Mouse (Mus musculus): ENCODE data around the gene Psmd9.

Gene Psmd9

GRCm38 (mm10) chr5:123256841-123257755 lies 87.9 kb downstream of the Psmd9 start:
- DNase-seq: no peak

- DNase-seq: no peak
Measured at GRCm38 (mm10) chr5:123258990-123259389, 89.8 kb downstream of the Psmd9 start.

GRCm38 (mm10) chr5:123260698-123261097 lies 91.5 kb downstream of the Psmd9 start:
- no peak for DNase-seq

GRCm38 (mm10) chr5:123266909-123267308 lies 97.7 kb downstream of the Psmd9 start:
- DNase-seq: no peak

GRCm38 (mm10) chr5:123268477-123269474 lies 99.6 kb downstream of the Psmd9 start:
- peak; percentile 81 for DNase-seq

- DNase-seq: peak; percentile 81
Measured at GRCm38 (mm10) chr5:123270917-123271316, 101.7 kb downstream of the Psmd9 start.

GRCm38 (mm10) chr5:123272927-123273326 lies 103.7 kb downstream of the Psmd9 start:
- DNase-seq: no peak

DNA sequence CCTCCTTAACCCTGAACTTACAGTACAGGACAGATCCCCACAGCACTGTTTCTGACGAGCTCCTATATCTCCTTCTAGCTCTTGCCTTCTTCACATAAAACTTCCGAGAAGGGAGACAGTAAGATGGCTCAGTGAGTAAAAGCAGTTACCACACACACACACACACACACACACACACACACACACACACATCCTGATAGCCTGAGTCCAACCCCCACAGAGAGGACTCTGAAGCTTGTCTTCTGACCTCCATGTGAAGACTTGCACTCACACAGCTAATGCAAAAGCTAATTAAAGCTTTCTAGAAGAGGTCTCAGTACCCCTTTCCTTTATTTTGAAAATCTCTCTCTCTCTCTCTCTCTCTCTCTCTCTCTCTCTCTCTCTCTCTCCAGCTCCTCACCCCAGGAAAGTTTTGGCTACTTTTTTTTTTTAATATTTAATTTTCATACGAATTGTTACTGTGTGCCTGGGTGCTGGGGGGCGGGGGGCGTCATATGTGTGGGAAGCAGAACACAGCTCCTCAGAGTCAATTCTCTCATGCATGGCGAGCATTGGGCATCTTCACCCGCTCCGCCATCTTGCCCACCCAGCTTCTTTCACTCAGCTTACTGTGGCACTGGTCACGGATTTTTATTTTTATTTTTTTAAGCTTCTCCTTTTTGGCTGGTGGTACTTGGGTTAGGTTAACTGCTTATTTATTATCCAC lies 107.6 kb downstream of the Psmd9 start:
- DNase-seq: no peak

DNA sequence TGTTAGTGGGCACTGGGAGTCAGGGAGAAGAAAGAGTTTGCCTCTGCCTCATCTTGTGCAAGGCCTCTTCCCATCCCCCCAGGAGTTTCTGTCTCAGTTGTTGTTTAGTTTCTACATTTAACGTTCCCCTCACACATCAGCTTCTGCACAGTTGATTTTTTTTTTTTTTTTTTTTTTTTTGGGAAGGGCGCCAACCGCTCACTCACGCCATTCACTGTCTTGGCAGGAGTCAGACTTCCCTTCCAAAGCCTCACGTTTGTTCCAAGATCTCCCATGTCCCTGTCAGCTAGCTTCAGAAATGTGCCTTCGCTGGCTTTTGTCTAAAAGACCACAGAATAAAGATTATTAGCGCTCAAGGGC lies 108.1 kb downstream of the Psmd9 start:
- no peak for DNase-seq

GRCm38 (mm10) chr5:123277704-123278103 lies 108.5 kb downstream of the Psmd9 start:
- no peak for DNase-seq

- peak; percentile 82 for DNase-seq
Measured at GRCm38 (mm10) chr5:123279248-123279647, 110.0 kb downstream of the Psmd9 start.

DNA sequence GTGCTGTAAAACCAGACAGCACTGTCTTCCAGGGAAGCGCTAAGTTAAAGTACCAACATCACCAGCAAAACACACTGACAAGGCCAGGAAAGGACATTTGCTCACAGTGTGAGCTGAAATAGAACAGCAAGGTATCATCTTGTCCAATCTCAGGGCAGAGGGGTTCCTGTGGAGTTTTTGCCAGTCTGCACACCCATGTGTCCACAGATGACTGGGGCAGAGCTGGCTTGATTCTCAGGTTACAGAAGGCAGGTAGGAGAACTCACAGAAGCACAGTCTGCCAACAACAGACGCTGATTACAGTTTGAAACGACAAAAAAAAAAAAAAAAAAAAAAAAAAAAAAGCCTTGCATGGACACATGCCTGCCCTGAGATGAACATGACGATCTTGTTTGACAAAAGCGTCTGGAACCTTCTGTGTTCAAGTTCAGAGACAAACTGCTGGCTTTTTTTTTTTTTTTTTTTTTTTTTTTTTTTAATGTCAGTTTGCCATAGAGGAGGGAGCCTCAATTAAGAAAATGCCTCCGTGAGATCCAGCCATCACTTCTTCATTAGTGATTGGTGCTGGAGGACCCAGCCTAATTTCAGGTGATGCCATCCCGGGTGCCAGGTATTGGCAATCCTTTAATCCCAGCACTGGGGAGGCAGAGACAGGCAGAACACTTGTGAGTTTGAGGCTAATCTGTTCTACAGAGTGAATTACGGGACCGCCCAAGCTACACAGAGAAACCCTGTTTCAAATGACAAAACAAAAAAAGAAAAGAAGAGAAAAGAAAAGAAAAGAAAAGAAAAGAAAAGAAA lies 112.3 kb downstream of the Psmd9 start:
- no peak for DNase-seq

GRCm38 (mm10) chr5:123285174-123285573 lies 116.0 kb downstream of the Psmd9 start:
- DNase-seq: no peak

DNA sequence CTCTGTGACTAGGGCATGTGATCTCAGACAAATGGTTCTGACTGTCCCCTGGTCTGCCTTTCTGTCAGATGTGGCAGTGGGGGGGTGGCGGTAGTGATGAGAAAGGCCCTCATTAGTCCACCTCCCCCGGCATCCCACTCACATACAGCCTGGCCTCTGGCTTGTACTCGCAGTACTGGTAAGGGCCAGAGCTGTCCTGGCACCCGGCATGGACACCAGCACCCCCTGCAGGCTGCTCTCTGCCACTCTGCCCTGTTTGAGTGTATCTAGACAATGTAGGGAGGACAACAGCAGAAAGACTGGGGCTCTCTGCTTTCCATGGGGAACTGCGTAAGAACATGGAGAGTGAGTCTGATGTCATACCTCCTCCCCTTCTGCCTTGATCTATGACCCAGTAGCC lies 118.9 kb downstream of the Psmd9 start:
- no peak for DNase-seq

- no peak for DNase-seq
Measured at GRCm38 (mm10) chr5:123294653-123295052, 125.4 kb downstream of the Psmd9 start.

- no peak for DNase-seq
Measured at GRCm38 (mm10) chr5:123296224-123296806, 127.1 kb downstream of the Psmd9 start.

DNA sequence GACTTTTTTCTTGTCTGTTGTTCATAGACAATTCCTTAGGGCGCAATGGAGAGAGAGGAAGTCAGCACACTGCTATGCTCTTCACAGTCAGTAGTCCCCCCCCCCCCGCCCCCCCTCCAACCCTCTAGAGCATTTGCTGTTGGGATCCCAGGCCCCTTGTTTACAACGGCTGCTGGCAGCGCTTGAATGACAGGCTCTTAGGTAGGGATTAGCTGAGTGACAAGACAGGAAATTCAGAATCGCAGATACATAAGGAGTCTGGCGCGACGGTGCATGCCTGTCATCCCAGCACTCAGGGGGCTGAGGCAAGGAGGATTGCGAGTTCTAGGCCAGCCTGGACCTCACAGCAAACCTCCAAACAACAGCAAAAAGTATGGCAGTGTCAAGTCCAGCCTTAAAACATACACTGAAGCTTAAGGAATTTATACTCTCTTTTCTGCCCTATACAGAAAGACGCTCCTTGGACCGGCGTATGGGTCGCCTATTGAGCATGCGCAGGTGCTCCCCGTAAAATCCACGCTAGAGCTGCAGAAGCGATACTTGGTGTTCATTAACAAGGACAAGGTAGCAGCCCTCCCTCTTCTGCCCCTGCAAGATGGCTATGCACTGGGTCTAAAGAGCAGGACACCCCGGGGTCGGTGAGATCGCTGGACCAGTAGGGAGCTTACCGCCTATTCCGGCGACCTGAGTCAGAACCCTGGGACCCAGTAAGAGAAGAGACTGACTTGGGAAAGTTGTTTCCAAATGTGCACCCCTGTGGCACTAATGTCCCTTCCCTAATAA lies 128.0 kb downstream of the Psmd9 start:
- DNase-seq: no peak

GRCm38 (mm10) chr5:123297830-123298229 lies 128.6 kb downstream of the Psmd9 start:
- no peak for DNase-seq

- no peak for DNase-seq
Measured at GRCm38 (mm10) chr5:123298526-123298925, 129.3 kb downstream of the Psmd9 start.

All from heart, adult 11 months (tissue).